Mouse (Mus musculus): ENCODE results near the gene Gm14440.
"Not testable (repeated sequence)": the region's sequence is repeated elsewhere in the genome, so short reads cannot be mapped to it uniquely, and the experiment has no call there.

The Gm14440 gene

DNA sequence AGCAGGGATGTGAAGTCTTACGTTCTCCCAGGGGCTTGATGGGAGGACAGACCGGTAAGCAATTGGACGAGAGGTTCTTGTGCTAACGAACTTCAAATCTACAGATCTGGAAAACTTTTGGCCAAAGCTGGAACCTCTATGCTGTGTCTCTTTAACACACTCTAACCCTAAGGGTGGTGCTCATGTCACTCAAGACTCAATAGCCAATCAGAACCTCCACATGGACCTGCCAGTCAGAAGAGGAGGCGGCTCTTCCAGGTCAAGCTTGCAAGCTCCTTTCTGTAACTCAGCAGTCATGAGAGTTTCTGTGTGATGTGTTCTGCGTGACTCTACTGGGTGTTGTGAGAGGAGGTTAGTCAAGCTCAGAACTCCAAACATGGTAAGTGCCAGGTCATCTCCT, at the start of gene Gm14440:
TSS of gene Gm14440 (plus strand) at position 301 of the 400 bp plus-strand sequence.
- DNase-seq (ENCODE audit: low read depth), result not testable (repeated sequence)
